Mouse (Mus musculus) stomach, embryonic 15.5 days (tissue): Measurements from ENCODE around the gene Gm17654. TPM values are rescaled to one million over a fixed set of nuclear protein-coding genes. Genes with fewer than 3 reads are reported as not detected.

Experiments
- polyA plus RNA-seq: library from polyadenylated mRNA; unstranded; fragments of >200 nt; fragmentation: Nextera tagmentation; extraction: Ambion mirVana; gene quantifications from 2 replicates; pipeline ENCODE4 v1.2.1, GENCODE M21; 2015

The Gm17654 gene
- polyA plus RNA-seq, 1 experiment from 2014 or later: not detected

Other genes starting within 250 kb of the Gm17654 start
- gene 1700001F09Rik, start 231.3 kb downstream of the Gm17654 start, polyA plus RNA-seq: not detected in 2 replicates
- not detected in 2 replicates for gene Gm8138, start 162.8 kb downstream of the Gm17654 start, polyA plus RNA-seq
- not detected in 2 replicates for gene Gm5799, start 35.6 kb downstream of the Gm17654 start, polyA plus RNA-seq
- gene Gm10375, start 28.9 kb upstream of the Gm17654 start, polyA plus RNA-seq: not detected in 2 replicates
- gene Gm8165, start 98.1 kb upstream of the Gm17654 start, polyA plus RNA-seq: not detected in 2 replicates
- gene Gm7324, start 118.7 kb upstream of the Gm17654 start, polyA plus RNA-seq: 0.73 and 1.6 TPM in 2 replicates
- not detected in 2 replicates for gene Gm16506, start 148.3 kb upstream of the Gm17654 start, polyA plus RNA-seq
- gene Gm6526, start 168.7 kb upstream of the Gm17654 start, polyA plus RNA-seq: not detected in 2 replicates
- gene Gm8180, start 205.6 kb upstream of the Gm17654 start, polyA plus RNA-seq: not detected in 2 replicates